Mouse (Mus musculus) kidney, embryonic 16.5 days (tissue): ENCODE measurements around the gene Pla2g6. TPM values are rescaled to one million over a fixed set of nuclear protein-coding genes. Genes with fewer than 3 reads are reported as not detected.

Source experiments
- ATAC-seq: fragments of 200-750 bp; cut with Nextera tagmentation; 2 replicates; pipeline ENCODE4 v1.8.0; 2017; ENCODE audit warnings: moderate TSS enrichment; ENCODE audit not compliant: low FRiP score, low TSS enrichment
- H3K27ac ChIP-seq: fragments of 300-500 bp; sonication (generic); 2 replicates; pipeline ENCODE4 v1.5.1; 2014; ENCODE audit warnings: low read length
- H3K27me3 ChIP-seq: fragments of 300-500 bp; sonication (generic); 2 replicates; pipeline ENCODE4 v1.6.1; 2014; ENCODE audit warnings: low read length, control low read depth, mixed read lengths; ENCODE audit not compliant: insufficient read depth
- H3K36me3 ChIP-seq: fragments of 300-500 bp; sonication (generic); 2 replicates; pipeline ENCODE4 v1.6.1; 2014; ENCODE audit warnings: low read length, control low read depth, mixed read lengths; ENCODE audit not compliant: insufficient read depth
- H3K4me1 ChIP-seq: fragments of 300-500 bp; sonication (generic); 2 replicates; pipeline ENCODE4 v1.6.1; 2014; ENCODE audit warnings: low read length, control low read depth, mixed read lengths; ENCODE audit not compliant: insufficient read depth
- H3K4me2 ChIP-seq: fragments of 300-500 bp; sonication (generic); replicated peaks from 2 replicates; pipeline ENCODE4 v1.6.1; 2014; ENCODE audit warnings: low read depth, low read length
- H3K4me3 ChIP-seq: fragments of 300-500 bp; sonication (generic); 2 replicates; pipeline ENCODE4 v1.5.1; 2014; ENCODE audit warnings: mild to moderate bottlenecking, low read length
- H3K9ac ChIP-seq: fragments of 300-500 bp; sonication (generic); replicated peaks from 2 replicates; pipeline ENCODE4 v1.6.1; 2014; ENCODE audit warnings: low read length
- H3K9me3 ChIP-seq: fragments of 300-500 bp; sonication (generic); 2 replicates; pipeline ENCODE4 v1.6.1; 2016; ENCODE audit warnings: low read length, control low read depth
- WGBS: fragments of 180-500 bp; shearing (Covaris S2); extraction: QIAGEN DNeasy Blood & Tissue Kit; methylation state at CpG from one replicate; pipeline ENCODE4 v1.1.7; 2014; 5-methylcytosine and 5-hydroxymethylcytosine counted together
- microRNA counts: library from miRNA; unstranded; fragments of <30 nt; microRNA quantifications from one replicate; lab custom pipeline; 2016
- microRNA-seq: library from miRNA; unstranded; fragments of <30 nt; microRNA quantifications from one replicate; pipeline ENCODE4, GENCODE M21; 2016
- polyA plus RNA-seq: library from polyadenylated mRNA; unstranded; fragments of >200 nt; fragmentation: Nextera tagmentation; extraction: Ambion mirVana; gene quantifications from 2 replicates; pipeline ENCODE4 v1.2.1, GENCODE M21; 2015

Gene Pla2g6
- polyA plus RNA-seq, 1 experiment from 2014 or later: 18.3 TPM

- no peaks in the 10 kb centered on the region for H3K27me3 ChIP-seq
- H3K9me3 ChIP-seq: no peaks in the 10 kb centered on the region
- H3K4me2 ChIP-seq: no peak overlapping the region
- peaks cover 51% of the 10 kb centered on the region for H3K36me3 ChIP-seq
- H3K27ac ChIP-seq: no peak overlapping the region
- no peak for ATAC-seq
- H3K4me1 ChIP-seq: no peaks in the 10 kb centered on the region
- no peak overlapping the region for H3K4me3 ChIP-seq
- H3K9ac ChIP-seq: no peak overlapping the region
- 75% methylated on average over 6 of the region's 6 CpGs for WGBS
Measured at GRCm38 (mm10) chr15:79238036-79238435, 90.2 kb downstream of the Pla2g6 start.

MicroRNAs encoded within 50 kb of the gene (microRNA counts, 519-probe panel; counts per million panel counts)
- microRNA mmu-miR-1943 (lab: Ali Mortazavi, UCI): 104 counts per million, percentile 35 among the panel's probes with 10 or more counts

Small RNA genes within 50 kb of the gene (microRNA-seq; reads per million reads assigned to microRNA genes)
- 3.8 reads per million, percentile 18 among the genes with 10 or more reads in this experiment for gene Mir1943

Other genes with a start within 250 kb of the Pla2g6 start
- gene Micall1, start 219.5 kb downstream of the Pla2g6 start, polyA plus RNA-seq: 8.5 and 8.9 TPM in 2 replicates
- gene Polr2f, start 187.4 kb downstream of the Pla2g6 start, polyA plus RNA-seq: 264 and 294 TPM in 2 replicates
- gene 1700088E04Rik, start 187.1 kb downstream of the Pla2g6 start, polyA plus RNA-seq: 10.1 and 11.9 TPM in 2 replicates
- gene Sox10, start 163.2 kb downstream of the Pla2g6 start, polyA plus RNA-seq: 0.51 and 0.56 TPM in 2 replicates
- gene Pick1, start 99.2 kb downstream of the Pla2g6 start, polyA plus RNA-seq: 56.9 and 57.8 TPM in 2 replicates
- 0.55 and 0.72 TPM in 2 replicates for gene Gm49486, start 99.0 kb downstream of the Pla2g6 start, polyA plus RNA-seq
- 0.24 and 0.30 TPM in 2 replicates for gene Slc16a8, start 73.6 kb downstream of the Pla2g6 start, polyA plus RNA-seq
- 12.5 and 17.7 TPM in 2 replicates for gene Baiap2l2, start 42.9 kb downstream of the Pla2g6 start, polyA plus RNA-seq
- gene Maff, start 18.2 kb upstream of the Pla2g6 start, polyA plus RNA-seq: 3.7 and 4.0 TPM in 2 replicates
- gene Tmem184b, start 75.2 kb upstream of the Pla2g6 start, polyA plus RNA-seq: 75.0 and 80.5 TPM in 2 replicates
- 66.0 and 71.5 TPM in 2 replicates for gene Csnk1e, start 127.2 kb upstream of the Pla2g6 start, polyA plus RNA-seq
- 0.16 TPM in 1 of 2 replicates, not detected in the other for gene Kcnj4, start 176.9 kb upstream of the Pla2g6 start, polyA plus RNA-seq
- gene Kdelr3, start 188.0 kb upstream of the Pla2g6 start, polyA plus RNA-seq: 66.2 and 72.9 TPM in 2 replicates
- 48.3 and 52.0 TPM in 2 replicates for gene Ddx17, start 218.4 kb upstream of the Pla2g6 start, polyA plus RNA-seq